ENCODE assay signal across 9 mouse cellular contexts in the genomic region with DNA sequence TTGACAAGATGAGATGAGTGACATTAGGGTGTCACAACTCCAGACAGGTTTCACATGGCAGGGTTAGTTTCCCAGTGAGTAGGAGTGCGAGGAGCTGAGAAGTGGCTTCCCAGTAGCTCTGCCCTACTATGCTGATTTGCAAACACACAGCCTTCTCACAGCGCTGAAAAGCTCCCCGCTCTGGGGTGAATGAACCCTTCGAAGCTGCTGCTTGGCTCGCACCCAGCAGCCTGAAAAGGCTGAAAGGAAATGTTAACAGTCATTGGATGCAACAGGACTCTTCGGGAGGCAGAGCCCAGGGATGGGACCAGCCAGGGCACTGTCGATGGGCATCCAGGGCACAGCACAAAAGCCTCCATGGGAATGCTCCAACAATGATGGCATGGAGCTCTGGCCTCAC. TPM values are rescaled to one million over a fixed set of nuclear protein-coding genes. Genes with fewer than 3 reads are reported as not detected.
DNase-seq lines count a peak whose midpoint lies in the region; ATAC-seq and TF ChIP-seq lines count a peak whose summit lies in the region.
"Had no signal": no experiment of that assay in that cellular context is flagged by ENCODE, and none has a peak within 500 bp of the region (broad histone marks: within the 10 kb centered on the region; RNA-seq: fewer than 3 reads in every experiment).

No protein-coding gene starts in this region.

- H3K9me3 ChIP-seq in lung, embryonic 16.5 days (ENCODE audit: control insufficient read depth, low read length) = no peaks in the 10 kb centered on the region

- peak; percentile 14 for DNase-seq in adrenal gland, adult 2 months
- no peak for DNase-seq in adrenal gland, postnatal 25 days
- DNase-seq in lung, postnatal 25 days (ENCODE audit: low spot score) = no peak
- DNase-seq in layer of hippocampus, adult 9-11 months = peak; percentile 73
- peak; percentile 42 for DNase-seq in right cerebral cortex, postnatal 14 days
- DNase-seq in gastrocnemius, adult 2 months = no peak
- DNase-seq: spleen, adult 18-20 months had no signal

- peaks cover 52% of the 10 kb centered on the region for H3K4me1 ChIP-seq in lung, embryonic 16.5 days (replicated peaks; ENCODE audit: control insufficient read depth, insufficient read depth, low read length)

- H3K27ac ChIP-seq in lung, embryonic 16.5 days (ENCODE audit: low read length) = no peak overlapping the region
- H3K27ac ChIP-seq in gastrocnemius, adult 2 months = no peak overlapping the region

- 28% methylated on average over 7 of the region's 7 CpGs for WGBS in lung, embryonic 16.5 days

- no peaks in the 10 kb centered on the region for H3K36me3 ChIP-seq in lung, embryonic 16.5 days (ENCODE audit: control insufficient read depth, insufficient read depth, low read length)

- H3K4me3 ChIP-seq in lung, embryonic 16.5 days (ENCODE audit: low read length) = no peak overlapping the region
- no peak overlapping the region for H3K4me3 ChIP-seq in gastrocnemius, adult 2 months

- ATAC-seq in lung, embryonic 16.5 days (ENCODE audit: low read depth) = peak; percentile 21; the same call in 1 of the 2 replicates
- ATAC-seq in megakaryocyte-erythroid progenitor cell, adult 5-6 weeks (replicated peaks; ENCODE audit: low FRiP score, low TSS enrichment, poor library complexity, severe bottlenecking) = no peak

- H3K4me2 ChIP-seq in lung, embryonic 16.5 days (ENCODE audit: low read depth, low read length) = no peak overlapping the region

- no peak overlapping the region for H3K9ac ChIP-seq in lung, embryonic 16.5 days (ENCODE audit: low read length)

- TF ChIP-seq CTCF in gastrocnemius, adult 2 months (IDR thresholded peaks at IDR 0.05) = no peak

- intact Hi-C loops in gastrocnemius, adult 2 months (cut with DNase I) = no loop called here

- H3K27me3 ChIP-seq in lung, embryonic 16.5 days (ENCODE audit: control insufficient read depth, insufficient read depth, low read depth, low read length) = no peaks in the 10 kb centered on the region; the same call in 1 of the 2 replicates

RNA-seq across cellular contexts. Expression of a gene that starts 37.8 kb away (rescaled TPM):
- total RNA-seq in adrenal gland, adult 2 months (2021) = 10 to 100 TPM; 46.4 to 64.9 TPM
- polyA plus RNA-seq in adrenal gland, adult 2 months (2012; rRNA removed) = 22.7 and 29.6 TPM in 2 replicates
- total RNA-seq in adrenal gland, postnatal 25 days (2021) = 50.7 and 60.9 TPM in 2 replicates
- polyA plus RNA-seq in lung, embryonic 16.5 days (2015; fragmentation: Nextera tagmentation; extraction: Ambion mirVana) = 133 and 141 TPM in 2 replicates
- 115 and 118 TPM in 2 replicates for total RNA-seq in megakaryocyte-erythroid progenitor cell, adult 5-6 weeks (2014; fragmentation: Nextera tagmentation)
- total RNA-seq in megakaryocyte-erythroid progenitor cell, adult 5-6 weeks (2017) = 67.8 and 111 TPM in 2 replicates
- total RNA-seq in gastrocnemius, adult 2 months (2021) = 10 to 100 TPM; 41.1 to 44.9 TPM

Comparison
In these comparisons a context has a peak if more than half of its experiments do, and no peak if none do; other contexts are left out.
1. DNase-seq: peak in adrenal gland, adult 2 months (single experiment), layer of hippocampus, adult 9-11 months (single experiment) and right cerebral cortex, postnatal 14 days (single experiment); none in adrenal gland, postnatal 25 days (single experiment), lung, postnatal 25 days (single experiment) and gastrocnemius, adult 2 months (single experiment).